Mouse (Mus musculus): ENCODE results near the gene Hpcal4.
"Not testable (repeated sequence)": the region's sequence is repeated elsewhere in the genome, so short reads cannot be mapped to it uniquely, and the experiment has no call there.

Gene Hpcal4

DNA sequence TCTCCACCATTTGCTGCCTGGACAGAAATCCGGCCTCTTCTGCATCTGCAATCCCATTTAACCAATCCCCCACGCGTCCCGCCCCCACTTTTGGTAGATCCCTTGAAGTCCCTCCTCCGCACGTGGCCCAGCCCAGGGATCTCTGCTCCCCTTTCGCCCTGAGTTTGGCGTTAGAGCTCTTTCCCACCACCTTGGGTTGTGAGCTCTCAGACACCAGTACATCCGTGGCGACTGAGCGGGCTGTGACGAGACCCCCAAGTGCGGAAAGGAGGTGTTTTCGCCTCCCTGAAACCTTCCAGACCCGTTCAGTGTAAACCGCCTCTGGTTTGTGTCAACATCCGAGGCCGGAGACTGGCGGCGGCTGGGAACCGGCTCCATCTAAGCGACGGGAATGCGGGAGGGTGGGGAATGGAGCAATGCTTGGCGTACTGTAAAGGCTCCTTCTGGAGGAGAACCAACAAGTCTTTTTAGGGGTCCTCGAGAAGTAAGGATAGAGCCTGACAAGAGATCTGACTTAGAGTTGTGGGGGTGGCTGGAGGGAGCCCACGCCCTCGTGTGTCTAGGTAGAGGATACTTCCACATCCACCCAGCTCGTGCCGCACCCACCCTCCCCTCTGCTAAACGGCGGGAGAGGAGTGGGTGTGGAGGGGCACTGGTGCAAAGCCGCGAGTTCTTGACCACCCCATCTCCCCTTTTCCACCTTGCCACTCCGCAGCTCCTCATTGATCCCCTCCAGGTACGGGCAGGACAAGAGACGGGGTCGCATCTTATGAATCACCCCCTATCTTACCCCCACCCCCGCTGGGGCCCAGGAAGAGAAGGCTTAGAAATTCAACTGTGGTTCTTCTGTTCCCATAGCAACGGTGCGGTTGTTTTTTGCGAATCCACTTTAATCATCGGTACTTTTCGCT is at the start of gene Hpcal4:
Gene Hpcal4, plus strand, starts transcription at position 900 of the 911 bp plus-strand sequence.
- DNase-seq (ENCODE audit: low spot score in 2 of 2), result peak in 1 of 2 experiments; percentile 62

DNA sequence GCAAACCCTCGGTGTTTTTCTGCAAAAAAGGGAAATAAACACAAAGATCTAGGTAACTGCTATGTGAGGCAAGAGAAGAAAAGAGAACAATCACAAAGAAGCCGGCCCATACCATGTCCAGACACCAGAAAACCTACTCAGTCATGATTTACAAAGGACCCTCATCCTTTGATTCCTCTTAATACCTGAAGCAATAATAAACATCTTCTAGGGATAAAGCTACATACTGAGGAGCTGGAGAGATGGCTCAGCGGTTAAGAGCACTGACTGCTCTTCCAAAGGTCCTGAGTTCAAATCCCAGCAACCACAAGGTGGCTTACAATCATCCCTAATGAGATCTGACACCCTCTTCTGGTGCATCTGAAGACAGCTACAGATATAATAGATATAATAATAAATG is 45.5 kb upstream of the Hpcal4 start:
- no peak for DNase-seq (ENCODE audit: low spot score in 2 of 2)

- DNase-seq (ENCODE audit: low spot score in 2 of 2), result peak; percentile 79 to 82
These were observed 43.4 kb upstream of the Hpcal4 start, which contains the start of gene Ppie for GRCm38 (mm10) chr4:123139513-123140154. TSS of gene Ppie (minus strand) at chr4:123139951.

DNA sequence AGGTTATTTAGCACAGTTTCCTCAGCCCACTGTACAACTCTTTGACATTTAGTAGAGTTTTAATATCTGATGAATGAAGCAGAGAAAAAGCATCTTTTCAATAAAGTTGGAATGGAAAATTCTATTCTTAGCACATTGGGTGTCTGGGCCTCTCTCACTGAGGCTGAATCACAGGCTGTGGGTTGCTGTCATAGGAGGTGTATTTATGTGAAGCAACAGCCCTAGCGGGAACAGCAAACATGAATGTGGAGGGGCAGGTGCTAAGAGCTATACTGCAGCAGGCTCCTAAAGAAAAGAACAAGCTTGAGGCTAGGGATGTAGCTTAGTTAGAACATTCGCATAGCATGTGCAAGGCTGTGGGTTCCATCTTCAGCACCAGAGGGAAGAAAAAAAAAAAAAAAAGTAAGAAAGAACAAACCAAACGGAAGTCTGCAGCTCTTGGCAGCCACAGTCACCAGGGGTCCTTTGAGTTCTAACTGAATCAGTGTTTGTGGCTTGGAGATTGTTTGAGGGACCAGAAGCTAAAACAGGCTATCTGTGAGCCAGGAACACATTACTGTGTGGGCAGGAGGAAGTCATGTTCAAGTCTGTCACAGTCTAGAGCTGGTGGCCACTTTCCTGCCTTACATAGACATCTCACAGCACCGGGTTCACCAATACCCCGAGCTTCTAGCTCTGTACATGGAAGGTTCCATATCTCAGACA is 35.4 kb upstream of the Hpcal4 start:
- DNase-seq (ENCODE audit: low spot score in 2 of 2), result no peak

DNA sequence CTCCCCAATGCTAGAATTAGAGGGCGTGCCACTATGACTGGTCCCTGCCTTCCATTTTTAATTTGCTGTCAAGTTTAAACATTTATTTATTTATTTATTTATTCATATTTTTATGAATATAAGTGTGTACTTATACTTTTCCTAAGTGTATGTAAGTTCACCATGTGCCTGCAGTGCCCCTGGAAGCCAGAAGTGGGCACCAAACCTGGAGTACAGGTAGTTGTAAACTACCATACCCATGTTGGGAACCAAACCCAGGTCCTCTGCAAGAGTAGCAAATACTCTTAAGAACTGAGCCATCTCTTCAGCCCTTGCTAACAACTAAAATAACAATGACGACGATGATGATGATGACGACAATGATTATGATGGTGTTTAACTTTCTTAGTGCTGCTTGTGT is 31.0 kb upstream of the Hpcal4 start:
- DNase-seq (ENCODE audit: low spot score in 2 of 2), result no peak

GRCm38 (mm10) chr4:123152976-123153375 is 30.1 kb upstream of the Hpcal4 start:
- DNase-seq (ENCODE audit: low spot score in 2 of 2), result no peak

DNA sequence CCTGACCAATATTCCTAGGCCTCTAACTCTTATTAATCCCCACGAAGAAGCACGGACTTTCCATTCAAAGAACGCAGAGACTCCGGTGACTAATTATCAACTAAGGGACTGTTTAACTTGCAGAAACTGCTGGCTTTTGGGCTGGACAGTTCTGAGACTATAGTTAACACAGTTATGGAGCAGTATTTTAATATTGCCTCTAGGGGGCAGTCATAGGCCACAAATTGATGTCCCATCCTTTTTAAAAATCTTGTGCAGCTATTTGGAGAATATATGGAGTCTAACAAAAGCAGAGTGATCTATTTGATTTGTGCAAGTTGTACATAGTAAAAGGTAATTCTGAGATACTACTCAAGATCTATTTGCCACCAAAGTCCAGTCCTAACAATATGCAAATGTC is 28.0 kb upstream of the Hpcal4 start:
- no peak for DNase-seq (ENCODE audit: low spot score in 2 of 2)

GRCm38 (mm10) chr4:123155427-123155826 is 27.6 kb upstream of the Hpcal4 start:
- DNase-seq (ENCODE audit: low spot score in 2 of 2), result no peak

DNA sequence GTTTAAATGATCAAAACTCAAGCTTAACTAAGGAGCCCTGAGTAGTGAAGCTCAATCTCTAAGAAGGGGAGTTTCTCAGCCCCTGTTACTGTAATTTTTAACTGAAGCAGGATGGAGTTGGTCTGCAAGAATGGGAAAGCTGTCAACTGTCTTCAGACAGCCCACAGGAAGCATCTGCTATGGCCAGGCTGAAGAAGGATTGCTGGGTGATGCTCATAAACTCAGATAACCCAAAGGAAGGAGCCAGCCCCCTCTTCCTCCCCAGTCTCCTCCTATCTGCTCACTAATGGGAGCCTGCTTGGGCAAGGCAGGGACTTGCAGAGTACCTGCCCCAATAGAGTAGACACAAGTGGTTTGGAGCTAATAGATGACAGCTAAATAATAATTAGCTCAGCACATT is 27.2 kb upstream of the Hpcal4 start:
- DNase-seq (ENCODE audit: low spot score in 2 of 2), result no peak

DNA sequence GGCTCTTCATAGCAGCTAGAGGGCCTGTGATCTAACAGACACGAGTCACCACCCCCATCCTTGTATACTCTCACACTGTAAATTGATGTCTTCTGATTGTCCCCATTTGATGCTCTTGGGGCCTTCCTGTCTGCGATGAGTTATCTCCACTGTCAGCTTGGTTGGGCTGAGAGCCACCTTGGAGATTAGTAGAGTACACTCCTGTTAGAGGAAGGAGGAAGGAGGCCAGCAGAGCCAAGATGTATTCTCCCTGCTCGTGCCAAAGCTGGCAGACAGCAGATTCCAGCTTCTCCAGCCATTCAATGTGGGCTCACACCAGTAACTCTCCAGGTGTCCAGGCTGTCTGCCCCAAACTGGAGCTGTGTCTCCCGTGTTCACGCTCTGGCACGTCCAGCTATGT is 22.5 kb upstream of the Hpcal4 start:
- no peak for DNase-seq (ENCODE audit: low spot score in 2 of 2)

GRCm38 (mm10) chr4:123161251-123161650 is 21.8 kb upstream of the Hpcal4 start:
- DNase-seq (ENCODE audit: low spot score in 2 of 2), result not testable (repeated sequence)

DNA sequence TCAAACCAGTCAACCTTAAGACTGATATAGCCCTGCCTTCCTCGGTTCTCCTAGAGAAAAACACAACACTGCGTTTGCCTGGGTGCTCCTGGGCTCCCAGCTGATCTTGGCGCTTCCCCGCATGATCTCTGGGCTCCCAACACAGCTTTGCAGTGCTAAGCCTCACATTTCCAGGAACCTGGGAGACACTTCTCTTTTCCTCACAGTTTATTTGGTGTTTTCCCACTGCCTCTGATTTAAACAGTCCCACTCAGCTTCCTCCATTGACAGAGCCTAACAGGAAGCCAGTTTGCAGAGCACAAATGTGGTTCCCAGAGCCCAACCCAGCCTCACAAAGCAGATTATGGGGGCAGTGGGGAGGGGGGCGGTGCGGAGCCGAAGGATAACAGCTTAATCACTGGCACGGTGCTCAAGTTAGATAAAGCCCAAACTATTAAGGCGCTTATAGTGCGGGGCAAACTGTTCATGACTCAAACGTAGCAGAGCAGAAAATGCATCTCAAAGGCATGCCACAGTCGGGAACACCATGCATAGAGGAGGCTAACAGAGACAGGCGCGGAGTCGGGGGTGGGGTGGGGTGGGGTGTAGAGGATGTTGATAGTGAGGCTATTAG is 20.6 kb upstream of the Hpcal4 start:
- DNase-seq (ENCODE audit: low spot score in 2 of 2), result no peak

DNA sequence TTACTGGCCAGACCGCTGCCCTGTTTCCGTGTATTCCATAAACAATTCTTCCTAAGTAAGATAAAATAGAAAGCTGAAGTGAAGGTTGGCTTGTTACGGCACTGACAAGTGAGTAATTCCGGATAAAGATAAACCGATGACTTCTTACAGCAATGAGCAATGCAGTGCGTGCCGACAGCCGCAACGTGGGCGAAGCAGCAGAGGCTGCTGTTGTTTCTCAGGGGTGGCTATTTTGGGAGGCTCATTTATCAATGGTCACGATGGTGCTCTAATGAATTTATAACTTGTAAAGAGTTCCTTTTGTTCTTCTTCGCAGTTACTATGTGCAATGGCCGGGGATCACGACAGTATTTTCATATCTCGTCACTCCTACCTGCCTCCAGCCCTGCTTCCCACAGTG is 18.9 kb upstream of the Hpcal4 start:
- DNase-seq (ENCODE audit: low spot score in 2 of 2), result no peak

GRCm38 (mm10) chr4:123171811-123172210 is 11.2 kb upstream of the Hpcal4 start:
- no peak for DNase-seq (ENCODE audit: low spot score in 2 of 2)

DNA sequence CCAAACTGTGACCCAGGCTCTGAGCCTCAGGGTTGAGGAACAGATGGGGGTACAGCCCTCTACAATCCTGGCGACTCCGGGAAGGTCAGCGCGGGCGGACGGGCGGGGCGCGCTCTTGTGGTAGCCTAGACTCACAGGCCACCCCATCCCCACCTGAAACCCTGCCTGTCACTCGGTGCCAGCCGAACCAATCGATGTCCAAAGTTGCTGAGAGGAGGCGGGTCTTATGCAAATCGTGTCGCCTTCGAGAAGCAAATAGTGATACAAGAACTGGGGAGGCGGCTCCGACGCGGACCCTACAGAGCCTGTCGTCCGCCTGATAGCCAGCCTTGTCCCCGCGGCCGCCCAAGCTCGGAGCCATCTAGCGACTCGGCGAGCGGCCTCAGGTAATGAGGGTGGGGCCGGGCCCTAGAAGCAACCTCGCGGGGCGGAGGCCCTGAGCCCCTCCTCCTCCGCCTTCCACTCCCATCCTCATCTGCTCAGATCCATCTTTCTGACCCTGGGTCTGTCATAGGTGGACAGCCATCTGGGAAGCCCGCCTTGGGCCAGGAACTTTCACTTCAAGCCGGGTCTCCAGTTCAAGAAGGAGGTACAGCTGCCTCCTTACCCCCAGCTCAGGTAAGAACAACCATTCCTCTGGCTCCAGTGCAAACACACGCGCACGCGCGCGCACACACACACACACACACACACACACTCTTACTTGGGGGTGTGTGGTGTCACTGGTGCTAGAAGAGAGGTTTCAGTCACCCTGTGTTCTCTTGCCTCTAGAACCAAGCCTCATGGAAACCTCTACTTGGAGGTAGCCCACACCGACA is 421 bp downstream of the Hpcal4 start:
- DNase-seq (ENCODE audit: low spot score in 2 of 2), result peak; percentile 57 to 62

DNA sequence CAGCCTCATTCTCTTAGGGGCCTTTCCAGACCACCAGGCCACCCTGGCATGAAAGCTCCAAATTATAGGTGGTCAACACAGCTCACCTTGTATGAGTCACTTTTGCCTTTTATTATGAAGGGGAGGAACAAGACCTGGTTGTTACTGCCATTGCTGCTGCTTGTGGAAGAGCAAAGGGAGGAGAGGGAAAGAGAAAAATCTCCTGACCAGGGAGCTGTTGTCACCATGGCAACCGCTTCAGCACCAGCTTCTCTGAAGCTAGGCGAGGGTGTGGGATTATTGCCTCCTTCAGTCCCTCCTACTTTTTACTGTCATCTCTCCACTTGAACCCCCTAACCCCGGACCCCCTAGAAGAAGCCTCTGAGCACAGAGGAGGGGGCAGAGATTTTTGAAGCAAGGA is 1.8 kb downstream of the Hpcal4 start:
- DNase-seq (ENCODE audit: low spot score in 2 of 2), result no peak

GRCm38 (mm10) chr4:123192336-123192735 is 9.3 kb downstream of the Hpcal4 start:
- no peak for DNase-seq (ENCODE audit: low spot score in 2 of 2)

DNA sequence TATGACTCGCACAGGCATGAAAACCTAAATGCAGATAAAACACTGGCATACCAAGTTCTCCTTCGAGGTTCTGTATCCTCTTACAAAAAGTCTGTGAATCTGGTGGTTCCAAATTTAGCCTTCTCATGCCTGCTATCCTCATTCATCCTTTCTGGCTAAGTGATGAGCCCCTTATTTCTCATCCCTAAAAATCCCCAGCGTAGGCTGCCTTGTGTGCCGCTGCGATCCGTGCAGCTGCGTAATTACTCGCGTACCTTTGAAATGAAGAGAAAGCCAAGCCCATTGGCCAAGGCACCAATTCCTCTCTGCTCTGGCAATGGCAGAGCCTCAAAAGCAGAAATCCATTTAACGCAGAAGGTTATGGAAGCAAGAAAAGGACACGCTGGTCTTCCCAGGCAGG is 10.8 kb downstream of the Hpcal4 start:
- DNase-seq (ENCODE audit: low spot score in 2 of 2), result no peak

- DNase-seq (ENCODE audit: low spot score in 2 of 2), result no peak
These were observed 13.7 kb downstream of the Hpcal4 start for GRCm38 (mm10) chr4:123196695-123197094.

- DNase-seq (ENCODE audit: low spot score in 2 of 2), result peak in 1 of 2 experiments; percentile 77
These were observed 17.8 kb downstream of the Hpcal4 start for GRCm38 (mm10) chr4:123200771-123201185.

Data from urinary bladder, postnatal 4 days (tissue).